Mouse (Mus musculus): ENCODE results near the gene Naaladl2. TPM values are rescaled to one million over a fixed set of nuclear protein-coding genes. Genes with fewer than 3 reads are reported as not detected.
"Not testable (repeated sequence)": the region's sequence is repeated elsewhere in the genome, so short reads cannot be mapped to it uniquely, and the experiment has no call there.

Naaladl2 gene
- polyA plus RNA-seq, 1 experiment from 2014 or later, result 2.8 TPM

GRCm38 (mm10) chr3:24217476-24217875, 926.6 kb downstream of the Naaladl2 start:
- Histone ChIP-seq H3K4me3 (ENCODE audit: low read depth, low read length) (no peak overlapping the region), H3K9ac (ENCODE audit: low read depth, low read length) (no peak overlapping the region), H3K27ac (ENCODE audit: low read depth, low read length) (no peak overlapping the region), H3K4me1 (replicated peaks; ENCODE audit: control insufficient read depth, insufficient read depth, low read length) (no peaks in the 10 kb centered on the region), H3K4me2 (replicated peaks; ENCODE audit: low read depth) (no peak overlapping the region), H3K9me3 (ENCODE audit: control insufficient read depth) (no peaks in the 10 kb centered on the region), H3K36me3 (ENCODE audit: control insufficient read depth, insufficient read depth) (no peaks in the 10 kb centered on the region), H3K27me3 (replicated peaks; ENCODE audit: control insufficient read depth, insufficient read depth, low read length) (no peaks in the 10 kb centered on the region)
- no peak for ATAC-seq
- peak; percentile 5; the same call in 1 of the 2 replicates for TF ChIP-seq CTCF (IDR thresholded peaks at IDR 0.05; ENCODE audit: low read depth)
- WGBS, result 85% methylated on average over 1 of the region's 1 CpGs

GRCm38 (mm10) chr3:24166531-24166930, 977.5 kb downstream of the Naaladl2 start:
- TF ChIP-seq CTCF (IDR thresholded peaks at IDR 0.05; ENCODE audit: low read depth), result no peak

GRCm38 (mm10) chr3:24163992-24164391, 980.1 kb downstream of the Naaladl2 start:
- Histone ChIP-seq H3K9ac (ENCODE audit: low read depth, low read length) (no peak overlapping the region), H3K27me3 (replicated peaks; ENCODE audit: control insufficient read depth, insufficient read depth, low read length) (no peaks in the 10 kb centered on the region), H3K4me2 (replicated peaks; ENCODE audit: low read depth) (no peak overlapping the region), H3K9me3 (ENCODE audit: control insufficient read depth) (no peaks in the 10 kb centered on the region), H3K36me3 (ENCODE audit: control insufficient read depth, insufficient read depth) (no peaks in the 10 kb centered on the region), H3K4me1 (replicated peaks; ENCODE audit: control insufficient read depth, insufficient read depth, low read length) (no peaks in the 10 kb centered on the region), H3K4me3 (ENCODE audit: low read depth, low read length) (no peak overlapping the region), H3K27ac (ENCODE audit: low read depth, low read length) (no peak overlapping the region)
- ATAC-seq, result no peak
- TF ChIP-seq CTCF (IDR thresholded peaks at IDR 0.05; ENCODE audit: low read depth), result no peak

More at GRCm38 (mm10) chr3:24166531-24166930, 977.5 kb downstream of the Naaladl2 start:
- Histone ChIP-seq H3K9ac (ENCODE audit: low read depth, low read length) (no peak overlapping the region), H3K36me3 (ENCODE audit: control insufficient read depth, insufficient read depth) (no peaks in the 10 kb centered on the region), H3K27me3 (replicated peaks; ENCODE audit: control insufficient read depth, insufficient read depth, low read length) (no peaks in the 10 kb centered on the region), H3K4me2 (replicated peaks; ENCODE audit: low read depth) (no peak overlapping the region), H3K27ac (ENCODE audit: low read depth, low read length) (no peak overlapping the region), H3K4me1 (replicated peaks; ENCODE audit: control insufficient read depth, insufficient read depth, low read length) (no peaks in the 10 kb centered on the region), H3K9me3 (ENCODE audit: control insufficient read depth) (no peaks in the 10 kb centered on the region), H3K4me3 (ENCODE audit: low read depth, low read length) (no peak overlapping the region)
- no peak for ATAC-seq

GRCm38 (mm10) chr3:24151086-24151815, 992.8 kb downstream of the Naaladl2 start:
- not testable (repeated sequence) for H3K4me2 ChIP-seq (replicated peaks; ENCODE audit: low read depth); H3K4me1 ChIP-seq (replicated peaks; ENCODE audit: control insufficient read depth, insufficient read depth, low read length); H3K9ac ChIP-seq (ENCODE audit: low read depth, low read length); H3K9me3 ChIP-seq (ENCODE audit: control insufficient read depth); H3K27ac ChIP-seq (ENCODE audit: low read depth, low read length); ATAC-seq; H3K4me3 ChIP-seq (ENCODE audit: low read depth, low read length); H3K36me3 ChIP-seq (ENCODE audit: control insufficient read depth, insufficient read depth); H3K27me3 ChIP-seq (replicated peaks; ENCODE audit: control insufficient read depth, insufficient read depth, low read length)
- WGBS, result 78% methylated on average over 4 of the region's 4 CpGs

- H3K27ac ChIP-seq (ENCODE audit: low read depth, low read length), result no peak overlapping the region
- no peak overlapping the region for H3K4me3 ChIP-seq (ENCODE audit: low read depth, low read length)
- no peak overlapping the region for H3K4me2 ChIP-seq (replicated peaks; ENCODE audit: low read depth)
- no peaks in the 10 kb centered on the region for H3K9me3 ChIP-seq (ENCODE audit: control insufficient read depth)
- ATAC-seq, result no peak
- TF ChIP-seq CTCF (IDR thresholded peaks at IDR 0.05; ENCODE audit: low read depth), result no peak
- no peak overlapping the region for H3K9ac ChIP-seq (ENCODE audit: low read depth, low read length)
- WGBS, result 98% methylated on average over 1 of the region's 1 CpGs
- H3K27me3 ChIP-seq (replicated peaks; ENCODE audit: control insufficient read depth, insufficient read depth, low read length), result no peaks in the 10 kb centered on the region
- no peaks in the 10 kb centered on the region for H3K36me3 ChIP-seq (ENCODE audit: control insufficient read depth, insufficient read depth)
- H3K4me1 ChIP-seq (replicated peaks; ENCODE audit: control insufficient read depth, insufficient read depth, low read length), result no peaks in the 10 kb centered on the region
These were observed 1001.3 kb downstream of the Naaladl2 start for GRCm38 (mm10) chr3:24142808-24143207.

GRCm38 (mm10) chr3:24138002-24138401, 1006.1 kb downstream of the Naaladl2 start:
- Histone ChIP-seq H3K27ac (ENCODE audit: low read depth, low read length) (no peak overlapping the region), H3K36me3 (ENCODE audit: control insufficient read depth, insufficient read depth) (no peaks in the 10 kb centered on the region), H3K4me1 (replicated peaks; ENCODE audit: control insufficient read depth, insufficient read depth, low read length) (no peaks in the 10 kb centered on the region), H3K9ac (ENCODE audit: low read depth, low read length) (no peak overlapping the region), H3K27me3 (replicated peaks; ENCODE audit: control insufficient read depth, insufficient read depth, low read length) (no peaks in the 10 kb centered on the region), H3K9me3 (ENCODE audit: control insufficient read depth) (no peaks in the 10 kb centered on the region), H3K4me2 (replicated peaks; ENCODE audit: low read depth) (no peak overlapping the region), H3K4me3 (ENCODE audit: low read depth, low read length) (no peak overlapping the region)
- ATAC-seq, result no peak
- TF ChIP-seq CTCF (IDR thresholded peaks at IDR 0.05; ENCODE audit: low read depth), result no peak
- 69% methylated on average over 1 of the region's 1 CpGs for WGBS

All from intestine, postnatal 0 days (tissue).